Mouse (Mus musculus): Measurements from ENCODE around the gene Osbpl8.

- TF ChIP-seq CTCF (IDR thresholded peaks at IDR 0.05; ENCODE audit: low read depth) (no peak), EP300 (IDR thresholded peaks at IDR 0.05; ENCODE audit: low read depth) (no peak)
Measured at GRCm38 (mm10) chr10:111163025-111163424, 1.5 kb upstream of the Osbpl8 start.
